Mouse (Mus musculus): Measurements from ENCODE around the gene Rcc2. TPM values are rescaled to one million over a fixed set of nuclear protein-coding genes. Genes with fewer than 3 reads are reported as not detected.

Gene Rcc2
- polyA plus RNA-seq (2012; ENCODE audit: insufficient read depth, insufficient read length, missing spikeins), result 57.1 and 63.4 TPM in 2 replicates

- TF ChIP-seq CTCF (IDR thresholded peaks at IDR 0.05; ENCODE audit: low read depth, low read length) (no peak), POLR2A (IDR thresholded peaks at IDR 0.05; ENCODE audit: borderline replicate concordance, low read depth, low read length) (no peak)
- H3K4me3 ChIP-seq (ENCODE audit: insufficient read depth, low read length), result peak within 1 kb of the TSS; percentile 87
- peaks cover 6% of the 10 kb centered on the region for H3K4me1 ChIP-seq (ENCODE audit: control insufficient read depth, insufficient read depth, low read length)
- H3K27ac ChIP-seq (ENCODE audit: insufficient read depth, low read depth, low read length), result peak within 1 kb of the TSS; percentile 98
Observed at GRCm38 (mm10) chr4:140700269-140701018, at the start of gene Rcc2. Gene Rcc2, plus strand, starts transcription at chr4:140700541.

GRCm38 (mm10) chr4:140653835-140654583 lies 46.3 kb upstream of the Rcc2 start:
- Histone ChIP-seq H3K27ac (ENCODE audit: insufficient read depth, low read depth, low read length) (no peak overlapping the region), H3K4me1 (ENCODE audit: control insufficient read depth, insufficient read depth, low read length) (peaks cover 6% of the 10 kb centered on the region; the same call in 1 of the 2 replicates), H3K4me3 (ENCODE audit: insufficient read depth, low read length) (no peak overlapping the region)
- TF ChIP-seq CTCF (IDR thresholded peaks at IDR 0.05; ENCODE audit: low read depth, low read length) (no peak), POLR2A (IDR thresholded peaks at IDR 0.05; ENCODE audit: borderline replicate concordance, low read depth, low read length) (no peak)

GRCm38 (mm10) chr4:140654798-140655197 lies 45.5 kb upstream of the Rcc2 start:
- Histone ChIP-seq H3K4me1 (ENCODE audit: control insufficient read depth, insufficient read depth, low read length) (peaks cover 6% of the 10 kb centered on the region; the same call in 1 of the 2 replicates), H3K4me3 (ENCODE audit: insufficient read depth, low read length) (no peak overlapping the region), H3K27ac (ENCODE audit: insufficient read depth, low read depth, low read length) (no peak overlapping the region)
- TF ChIP-seq CTCF (IDR thresholded peaks at IDR 0.05; ENCODE audit: low read depth, low read length) (no peak), POLR2A (IDR thresholded peaks at IDR 0.05; ENCODE audit: borderline replicate concordance, low read depth, low read length) (no peak)

GRCm38 (mm10) chr4:140656529-140656928 lies 43.8 kb upstream of the Rcc2 start:
- TF ChIP-seq CTCF (IDR thresholded peaks at IDR 0.05; ENCODE audit: low read depth, low read length) (no peak), POLR2A (IDR thresholded peaks at IDR 0.05; ENCODE audit: borderline replicate concordance, low read depth, low read length) (no peak)
- peaks cover 11% of the 10 kb centered on the region for H3K4me1 ChIP-seq (ENCODE audit: control insufficient read depth, insufficient read depth, low read length)
- H3K27ac ChIP-seq (ENCODE audit: insufficient read depth, low read depth, low read length), result no peak overlapping the region
- H3K4me3 ChIP-seq (ENCODE audit: insufficient read depth, low read length), result no peak overlapping the region

GRCm38 (mm10) chr4:140657681-140658575 lies 42.4 kb upstream of the Rcc2 start:
- TF ChIP-seq POLR2A (IDR thresholded peaks at IDR 0.05; ENCODE audit: borderline replicate concordance, low read depth, low read length) (no peak), CTCF (IDR thresholded peaks at IDR 0.05; ENCODE audit: low read depth, low read length) (no peak)
- Histone ChIP-seq H3K4me3 (ENCODE audit: insufficient read depth, low read length) (no peak overlapping the region), H3K27ac (ENCODE audit: insufficient read depth, low read depth, low read length) (no peak overlapping the region), H3K4me1 (ENCODE audit: control insufficient read depth, insufficient read depth, low read length) (peaks cover 23% of the 10 kb centered on the region)

GRCm38 (mm10) chr4:140661406-140662022 lies 38.8 kb upstream of the Rcc2 start:
- H3K4me1 ChIP-seq (ENCODE audit: control insufficient read depth, insufficient read depth, low read length), result peaks cover 19% of the 10 kb centered on the region
- H3K27ac ChIP-seq (ENCODE audit: insufficient read depth, low read depth, low read length), result no peak overlapping the region
- TF ChIP-seq POLR2A (IDR thresholded peaks at IDR 0.05; ENCODE audit: borderline replicate concordance, low read depth, low read length), result no peak
- TF ChIP-seq CTCF (IDR thresholded peaks at IDR 0.05; ENCODE audit: low read depth, low read length), result no peak
- H3K4me3 ChIP-seq (ENCODE audit: insufficient read depth, low read length), result no peak overlapping the region

GRCm38 (mm10) chr4:140662453-140662852 lies 37.9 kb upstream of the Rcc2 start:
- H3K4me1 ChIP-seq (ENCODE audit: control insufficient read depth, insufficient read depth, low read length), result peaks cover 19% of the 10 kb centered on the region
- H3K27ac ChIP-seq (ENCODE audit: insufficient read depth, low read depth, low read length), result no peak overlapping the region
- TF ChIP-seq POLR2A (IDR thresholded peaks at IDR 0.05; ENCODE audit: borderline replicate concordance, low read depth, low read length) (no peak), CTCF (IDR thresholded peaks at IDR 0.05; ENCODE audit: low read depth, low read length) (no peak)
- no peak overlapping the region for H3K4me3 ChIP-seq (ENCODE audit: insufficient read depth, low read length)

GRCm38 (mm10) chr4:140662882-140663585 lies 37.3 kb upstream of the Rcc2 start:
- TF ChIP-seq CTCF (IDR thresholded peaks at IDR 0.05; ENCODE audit: low read depth, low read length), result no peak
- TF ChIP-seq POLR2A (IDR thresholded peaks at IDR 0.05; ENCODE audit: borderline replicate concordance, low read depth, low read length), result no peak
- H3K4me3 ChIP-seq (ENCODE audit: insufficient read depth, low read length), result no peak overlapping the region
- no peak overlapping the region for H3K27ac ChIP-seq (ENCODE audit: insufficient read depth, low read depth, low read length)
- H3K4me1 ChIP-seq (ENCODE audit: control insufficient read depth, insufficient read depth, low read length), result peaks cover 19% of the 10 kb centered on the region

Data from bone marrow macrophage, adult 2 months (primary cell).